Mouse (Mus musculus) thymus, adult 2 months (tissue): ENCODE results near the gene Fblim1. TPM values are rescaled to one million over a fixed set of nuclear protein-coding genes. Genes with fewer than 3 reads are reported as not detected.

Source experiments
- DNase-seq: peaks from one replicate; pipeline ENCODE4 v3.0.0; 2021
- H3K27ac ChIP-seq: fragments of 200-500 bp; 2 replicates; pipeline ENCODE4 v1.5.1; 2012; ENCODE audit warnings: low read length, control low read depth; ENCODE audit not compliant: control insufficient read depth, insufficient read depth
- H3K27me3 ChIP-seq: fragments of 200-500 bp; 2 replicates; pipeline ENCODE4 v1.6.1; 2012; ENCODE audit warnings: mild to moderate bottlenecking, low read length, moderate library complexity, mixed read lengths; ENCODE audit not compliant: control insufficient read depth, insufficient read depth
- H3K36me3 ChIP-seq: fragments of 200-500 bp; 2 replicates; pipeline ENCODE4 v1.6.1; 2012; ENCODE audit warnings: mild to moderate bottlenecking, low read length, moderate library complexity; ENCODE audit not compliant: control insufficient read depth, insufficient read depth
- H3K4me1 ChIP-seq: fragments of 200-500 bp; replicated peaks from 2 replicates; pipeline ENCODE4 v1.6.1; 2012; ENCODE audit warnings: low read length; ENCODE audit not compliant: control insufficient read depth, insufficient read depth
- H3K4me3 ChIP-seq: fragments of 200-500 bp; 2 replicates; pipeline ENCODE4 v1.5.1; 2012; ENCODE audit warnings: mild to moderate bottlenecking, low read length, control low read depth, moderate library complexity; ENCODE audit not compliant: control insufficient read depth, insufficient read depth
- CTCF ChIP-seq: fragments of 200-500 bp; IDR thresholded peaks from 2 replicates; pipeline ENCODE4 v1.5.1; 2012; ENCODE audit warnings: mild to moderate bottlenecking, control low read depth, low read length, moderate library complexity, borderline replicate concordance; ENCODE audit not compliant: control insufficient read depth, poor library complexity, insufficient read depth; ENCODE audit errors: extremely low read depth
- POLR2A ChIP-seq: fragments of 200-500 bp; IDR thresholded peaks from 2 replicates; pipeline ENCODE4 v1.6.1; 2012; ENCODE audit warnings: mild to moderate bottlenecking, low read length, control low read depth, moderate library complexity; ENCODE audit not compliant: control insufficient read depth, poor library complexity, insufficient read depth; ENCODE audit errors: extremely low read depth
- WGBS: fragments of 180-500 bp; shearing (Covaris S2); methylation state at CpG from one replicate; pipeline ENCODE4 v1.1.7; 2018; 5-methylcytosine and 5-hydroxymethylcytosine counted together
- polyA plus RNA-seq: library from polyadenylated mRNA; depleted of rRNA; stranded (reverse); fragments of >200 nt; gene quantifications from 2 replicates; pipeline ENCODE4 v1.2.3, GENCODE M21; 2012

Gene Fblim1
- polyA plus RNA-seq, 1 experiment = 16.2 TPM

DNA sequence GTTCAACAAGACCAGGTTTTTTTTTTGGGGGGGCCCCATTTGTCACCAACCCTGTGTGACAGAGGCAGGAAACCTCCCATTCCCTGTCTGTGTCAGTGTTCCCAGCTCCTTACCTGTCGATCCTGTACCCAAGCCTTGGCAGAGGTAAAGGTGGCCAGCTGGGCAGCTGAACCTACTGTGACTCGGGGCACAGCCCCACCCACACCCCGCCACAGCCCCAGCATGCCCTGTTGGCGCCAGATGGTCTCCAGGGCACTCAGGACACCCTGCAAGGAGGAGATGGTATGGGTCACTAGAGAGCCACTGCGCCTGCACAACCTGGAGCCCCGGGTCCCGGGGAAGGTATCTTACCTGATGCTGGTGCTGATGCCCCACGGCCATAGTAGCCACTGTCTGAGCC is 16.2 kb upstream of the Fblim1 start:
- peaks cover 15% of the 10 kb centered on the region for H3K4me1 ChIP-seq
- 94% methylated on average over 8 of the region's 8 CpGs for WGBS
- H3K27ac ChIP-seq = no peak overlapping the region
- no peaks in the 10 kb centered on the region for H3K27me3 ChIP-seq
- DNase-seq = no peak
- TF ChIP-seq CTCF (no peak), POLR2A (no peak)
- H3K36me3 ChIP-seq = no peaks in the 10 kb centered on the region
- H3K4me3 ChIP-seq = no peak overlapping the region

DNA sequence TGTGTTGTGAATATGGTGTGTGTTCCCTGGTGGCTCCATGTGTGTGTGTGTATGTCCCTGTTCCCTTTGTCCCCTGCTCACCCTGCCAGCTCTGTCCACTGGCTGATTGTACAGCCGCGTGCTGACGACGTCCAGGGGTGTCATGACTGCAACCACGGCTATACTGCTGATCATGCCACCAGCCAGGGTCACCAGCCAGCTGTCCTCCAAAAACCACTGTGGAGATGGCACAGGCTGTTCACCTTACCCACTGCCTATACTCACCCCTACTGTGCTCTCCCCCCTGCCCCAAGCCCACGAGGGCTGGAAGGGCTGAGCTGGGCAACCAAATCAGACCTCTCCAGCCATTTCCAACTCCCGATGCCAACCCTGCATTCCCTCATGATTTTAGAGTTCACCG is 15.4 kb upstream of the Fblim1 start:
- Histone ChIP-seq H3K4me1 (peaks cover 15% of the 10 kb centered on the region), H3K36me3 (no peaks in the 10 kb centered on the region), H3K27me3 (no peaks in the 10 kb centered on the region), H3K27ac (no peak overlapping the region), H3K4me3 (no peak overlapping the region)
- no peak for DNase-seq
- WGBS = 88% methylated on average over 8 of the region's 8 CpGs
- TF ChIP-seq POLR2A = no peak
- TF ChIP-seq CTCF = no peak

DNA sequence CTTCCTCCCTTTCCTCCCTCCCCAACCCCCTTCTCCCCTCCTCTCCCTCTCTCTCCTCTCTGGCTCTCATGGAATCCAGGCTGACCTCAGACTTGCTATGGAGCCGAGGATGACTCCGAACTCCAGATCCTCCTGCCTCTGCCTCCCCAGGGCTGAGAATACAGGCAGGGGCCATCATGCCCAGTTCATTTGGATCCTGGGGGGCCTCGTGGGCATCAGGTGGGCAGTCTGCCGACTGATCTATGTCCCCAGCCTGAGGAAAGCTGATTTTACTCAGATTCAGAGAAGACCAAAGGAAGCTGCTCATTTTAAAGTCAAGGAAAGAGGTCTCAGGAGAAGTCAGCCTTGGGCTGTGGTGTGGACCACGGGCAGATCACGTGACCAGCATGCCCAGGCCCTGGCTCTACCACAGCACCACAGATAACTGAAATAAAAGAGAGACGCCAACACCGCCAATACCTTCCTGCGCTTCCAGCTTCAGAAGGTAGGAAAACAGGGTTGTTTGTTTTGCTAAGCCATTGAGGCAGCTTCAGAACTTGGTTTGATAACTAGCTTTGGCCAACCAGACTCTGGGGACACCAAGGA is 13.5 kb upstream of the Fblim1 start:
- no peak overlapping the region for H3K4me3 ChIP-seq
- peaks cover 15% of the 10 kb centered on the region for H3K4me1 ChIP-seq
- TF ChIP-seq CTCF = no peak
- TF ChIP-seq POLR2A = no peak
- no peaks in the 10 kb centered on the region for H3K27me3 ChIP-seq
- H3K36me3 ChIP-seq = no peaks in the 10 kb centered on the region
- H3K27ac ChIP-seq = no peak overlapping the region
- DNase-seq = no peak
- 49% methylated on average over 9 of the region's 9 CpGs for WGBS

DNA sequence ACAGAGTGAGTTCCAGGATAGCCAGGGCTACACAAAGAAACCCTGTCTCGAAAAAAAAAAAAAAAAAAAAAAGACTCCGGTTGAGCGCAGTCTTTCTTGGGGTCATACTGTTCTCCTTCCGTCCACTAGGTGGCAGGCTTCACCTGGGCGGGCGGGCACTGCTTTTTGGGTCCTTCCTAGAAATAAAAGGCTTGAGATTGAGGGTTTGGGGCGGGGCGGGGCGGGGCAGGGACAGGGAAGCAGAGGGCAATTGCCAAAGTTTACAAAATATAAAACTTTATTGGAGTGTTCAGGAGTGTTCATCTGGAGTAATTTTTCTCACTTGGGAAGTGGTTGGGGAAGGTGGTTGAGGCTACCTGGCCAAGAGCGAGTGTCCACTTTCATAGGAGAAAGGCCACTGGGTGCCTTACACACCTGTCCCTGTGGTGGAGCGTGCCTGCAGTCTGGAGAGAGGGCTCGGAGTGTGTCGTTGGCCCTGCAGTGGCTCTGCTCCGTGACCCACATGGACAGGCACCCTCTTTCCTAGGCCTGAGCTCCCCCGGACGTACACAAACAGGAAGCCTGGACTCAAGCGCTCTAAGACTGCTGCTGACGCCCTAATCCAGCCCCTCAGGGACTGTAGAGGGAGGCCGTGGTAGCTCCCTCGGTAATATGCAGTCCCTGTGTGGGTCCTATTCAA is 12.8 kb upstream of the Fblim1 start, which contains the start of gene Tmem82:
Tmem82 (minus strand) TSS at position 69 of the 679 bp plus-strand sequence.
- no peak within 1 kb of the TSS for H3K27ac ChIP-seq
- no peaks in the 10 kb centered on the region for H3K36me3 ChIP-seq
- TF ChIP-seq POLR2A (no peak), CTCF (no peak)
- H3K27me3 ChIP-seq = no peaks in the 10 kb centered on the region
- H3K4me1 ChIP-seq = peaks cover 15% of the 10 kb centered on the region
- peak; percentile 67 for DNase-seq
- peak within 1 kb of the TSS; percentile 44 for H3K4me3 ChIP-seq
- whole genome bisulfite sequencing = 15% methylated on average over 20 of the region's 20 CpGs

DNA sequence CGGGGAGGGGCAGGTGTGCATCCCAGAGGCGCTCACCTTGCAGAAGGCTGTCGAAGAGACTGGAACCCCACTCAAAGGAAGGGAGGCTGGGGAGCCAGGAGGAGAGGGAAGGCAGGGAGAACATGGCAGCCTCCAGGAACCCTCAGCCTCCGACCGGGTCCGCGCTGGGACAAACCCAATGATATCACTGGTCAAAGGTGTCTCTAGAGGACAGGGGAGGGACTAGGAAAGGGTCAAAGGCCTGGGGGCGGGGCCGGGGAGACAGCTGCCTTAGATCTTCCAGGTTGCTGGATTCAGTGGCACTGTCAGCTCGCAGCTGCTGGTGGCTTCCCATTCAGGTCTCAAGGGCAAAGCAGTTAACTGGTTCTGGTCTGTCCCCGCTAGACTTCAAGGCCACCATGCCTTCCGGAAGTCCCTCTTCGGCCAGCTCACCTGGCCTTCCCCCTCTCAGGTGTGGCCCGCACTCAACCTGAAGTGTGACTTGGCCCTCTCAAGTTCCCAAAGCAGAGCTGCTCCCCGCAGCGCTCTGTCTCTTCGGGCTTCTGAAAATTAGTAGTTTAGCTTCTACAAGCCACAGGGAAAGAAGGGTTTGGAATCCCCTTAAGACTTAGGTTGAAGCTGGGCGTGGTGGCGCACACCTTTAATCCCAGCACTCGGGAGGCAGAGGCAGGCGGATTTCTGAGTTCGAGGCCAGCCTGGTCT is 12.1 kb upstream of the Fblim1 start:
- Histone ChIP-seq H3K4me1 (peaks cover 15% of the 10 kb centered on the region), H3K36me3 (no peaks in the 10 kb centered on the region), H3K27me3 (no peaks in the 10 kb centered on the region), H3K4me3 (peak overlapping the region; percentile 44), H3K27ac (no peak overlapping the region)
- no peak for TF ChIP-seq CTCF
- TF ChIP-seq POLR2A = no peak
- peak; percentile 26 for DNase-seq
- 18% methylated on average over 22 of the region's 22 CpGs for WGBS

DNA sequence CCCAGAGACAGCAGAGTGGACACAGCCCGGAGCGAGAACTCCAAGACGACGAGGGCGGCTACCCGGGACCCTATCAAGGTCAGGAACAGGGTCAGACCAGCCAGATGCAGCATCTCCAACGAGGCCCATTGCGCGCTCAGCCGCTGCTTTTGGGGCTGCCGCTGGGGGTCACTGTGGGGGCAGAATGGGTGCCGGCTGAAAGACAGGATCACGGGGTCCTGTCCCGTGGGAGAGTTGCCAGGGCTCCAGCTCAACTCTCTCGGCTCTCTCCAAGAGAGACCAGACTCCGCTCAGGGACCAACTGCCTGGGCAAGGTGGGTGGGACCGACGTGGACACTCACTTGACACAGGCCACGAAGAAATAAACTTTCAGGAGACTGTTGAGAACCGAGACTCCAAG is 11.4 kb upstream of the Fblim1 start:
- Histone ChIP-seq H3K4me3 (peak overlapping the region; percentile 44), H3K27me3 (no peaks in the 10 kb centered on the region), H3K27ac (no peak overlapping the region), H3K4me1 (peaks cover 15% of the 10 kb centered on the region), H3K36me3 (no peaks in the 10 kb centered on the region)
- 5% methylated on average over 20 of the region's 20 CpGs for WGBS
- TF ChIP-seq CTCF (peak; percentile 87; the same call in 1 of the 2 replicates), POLR2A (no peak)
- peak; percentile 86 for DNase-seq

DNA sequence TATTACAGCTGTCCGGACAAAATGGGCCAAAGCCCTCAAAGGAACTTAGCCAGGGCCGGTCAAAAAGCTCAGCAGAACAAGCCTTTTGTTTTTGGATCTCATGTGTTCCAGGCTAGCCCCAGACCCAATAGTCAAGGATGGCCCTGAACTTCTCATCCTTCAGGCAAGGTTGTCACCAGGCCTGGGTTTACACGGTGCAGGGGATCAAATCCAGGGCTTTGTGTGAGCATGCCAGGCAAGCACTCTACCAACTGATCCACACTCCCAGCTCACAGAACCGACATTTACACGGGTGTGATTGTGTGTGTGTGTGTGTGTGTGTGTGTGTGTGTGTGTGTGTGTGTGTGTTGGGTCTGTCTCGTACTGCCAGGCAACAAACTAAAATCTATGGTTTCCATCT is 10.9 kb upstream of the Fblim1 start:
- WGBS = 81% methylated on average over 6 of the region's 6 CpGs
- DNase-seq = no peak
- H3K4me1 ChIP-seq = peaks cover 15% of the 10 kb centered on the region
- H3K27ac ChIP-seq = no peak overlapping the region
- no peaks in the 10 kb centered on the region for H3K36me3 ChIP-seq
- H3K27me3 ChIP-seq = no peaks in the 10 kb centered on the region
- H3K4me3 ChIP-seq = no peak overlapping the region
- TF ChIP-seq CTCF = no peak
- TF ChIP-seq POLR2A = no peak
